Mouse (Mus musculus) ovary, postnatal 14 days (tissue): Measurements from ENCODE around the gene Thsd4.
"Not testable (repeated sequence)": the region's sequence is repeated elsewhere in the genome, so short reads cannot be mapped to it uniquely, and the experiment has no call there.

Source experiments
- DNase-seq: peaks from one replicate; pipeline ENCODE4 v3.0.0; 2022; ENCODE audit warnings: low spot score

Gene Thsd4

DNA sequence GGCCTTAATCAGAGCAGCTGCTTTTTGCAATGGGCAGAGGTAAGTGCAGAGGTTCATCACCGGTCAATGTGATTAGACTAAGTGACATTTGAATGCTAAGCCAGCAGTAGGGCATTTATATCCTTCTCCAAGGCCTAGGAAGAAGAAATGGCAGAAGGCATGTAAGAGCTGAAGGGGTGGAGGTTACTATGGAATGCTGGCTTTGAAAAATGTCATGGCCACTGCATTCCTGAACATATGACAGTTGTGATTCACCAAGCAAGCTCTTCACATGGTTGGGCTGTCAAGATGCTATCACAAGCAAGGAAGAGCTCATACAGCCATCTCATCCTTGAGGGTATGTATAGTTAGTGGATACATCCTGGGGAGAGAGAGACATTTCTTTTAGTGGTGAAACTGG lies 313.0 kb downstream of the Thsd4 start:
- no peak for DNase-seq

DNA sequence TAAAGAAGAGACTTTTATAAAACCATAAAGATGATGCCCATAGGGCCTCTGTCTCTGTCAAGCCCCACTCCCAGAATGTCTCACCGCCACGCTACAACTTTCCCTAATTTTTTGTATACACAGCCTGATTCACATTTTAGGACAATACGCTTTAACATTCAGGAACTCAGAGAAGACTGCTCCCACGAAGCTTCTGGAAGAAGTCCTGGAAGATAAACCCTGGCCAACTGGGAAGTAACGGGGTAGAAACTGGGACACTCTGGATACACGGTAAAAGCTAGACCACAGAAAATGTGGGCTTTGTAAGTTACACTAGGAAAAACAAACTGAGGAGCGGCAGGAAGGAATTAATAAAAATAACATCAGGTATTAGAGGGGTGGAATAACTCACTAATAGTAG lies 318.7 kb downstream of the Thsd4 start:
- DNase-seq: no peak

DNA sequence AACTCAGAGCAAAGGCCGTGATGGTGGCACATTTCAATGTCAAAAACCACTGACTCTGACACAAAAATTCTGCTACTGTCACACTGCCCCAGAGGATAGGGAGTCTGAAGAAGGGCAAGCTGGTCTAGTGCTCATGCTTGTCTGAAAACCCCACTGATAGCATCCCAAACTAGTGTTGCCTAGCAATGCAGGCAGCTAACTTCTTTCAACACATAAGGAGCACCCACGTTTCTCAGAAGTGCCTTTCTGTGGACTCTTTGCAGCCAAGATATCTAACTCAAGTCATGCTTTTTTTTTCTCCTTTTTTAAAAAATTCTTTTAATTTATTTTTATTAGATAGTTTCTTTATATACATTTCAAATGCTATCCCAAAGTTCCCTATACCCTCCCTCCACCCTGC lies 321.4 kb downstream of the Thsd4 start:
- no peak for DNase-seq

DNA sequence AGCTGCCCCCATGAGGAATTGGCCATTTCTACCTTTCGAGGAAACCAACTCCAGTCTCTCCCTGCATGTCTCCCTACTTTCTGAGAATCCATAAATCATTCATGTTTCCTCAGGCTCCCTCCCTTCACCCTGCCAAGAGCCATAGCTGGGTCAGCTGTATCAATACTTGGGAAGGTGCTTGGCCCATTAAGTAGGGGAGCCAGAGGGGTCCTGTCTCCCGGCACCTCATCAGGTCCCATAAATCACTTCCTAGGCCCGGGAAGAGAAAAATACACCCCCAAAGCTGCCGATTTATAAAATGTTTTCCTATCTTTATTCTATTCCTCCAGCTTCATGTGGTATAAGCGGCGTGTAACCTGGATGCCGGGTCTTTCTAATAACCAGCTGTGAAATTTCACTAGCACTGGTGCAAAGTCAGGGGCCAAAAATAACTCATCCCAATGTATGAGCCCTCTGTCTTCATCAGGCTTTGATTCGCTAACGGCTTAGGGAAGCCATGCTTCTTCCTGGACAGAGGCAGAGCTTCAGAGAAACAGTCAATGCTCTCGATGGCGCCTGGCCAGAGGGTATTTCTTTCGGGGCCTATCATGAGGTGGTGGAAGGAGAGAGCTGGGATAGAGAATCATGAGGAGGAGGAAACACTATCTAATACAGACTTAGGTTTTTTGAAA lies 323.2 kb downstream of the Thsd4 start:
- DNase-seq: no peak

DNA sequence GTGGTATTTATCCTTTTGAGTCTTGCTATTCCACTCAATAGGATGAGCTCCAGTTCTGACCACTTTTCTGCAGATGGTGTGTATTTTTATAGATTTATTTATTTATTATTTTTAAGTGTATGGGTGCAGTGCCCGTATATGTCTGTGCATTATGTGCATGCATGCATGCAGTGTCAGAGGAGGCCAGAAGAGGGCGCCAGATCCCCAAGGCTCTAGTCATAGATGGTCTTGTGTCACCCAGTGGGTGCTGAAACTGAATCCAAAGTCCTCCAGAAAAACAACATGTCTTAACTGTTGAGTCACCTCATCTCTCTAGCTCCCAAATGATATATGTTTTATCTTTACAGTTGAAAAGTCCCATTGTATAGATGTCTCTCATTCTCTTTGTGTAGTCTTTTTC lies 326.3 kb downstream of the Thsd4 start:
- DNase-seq: no peak

DNA sequence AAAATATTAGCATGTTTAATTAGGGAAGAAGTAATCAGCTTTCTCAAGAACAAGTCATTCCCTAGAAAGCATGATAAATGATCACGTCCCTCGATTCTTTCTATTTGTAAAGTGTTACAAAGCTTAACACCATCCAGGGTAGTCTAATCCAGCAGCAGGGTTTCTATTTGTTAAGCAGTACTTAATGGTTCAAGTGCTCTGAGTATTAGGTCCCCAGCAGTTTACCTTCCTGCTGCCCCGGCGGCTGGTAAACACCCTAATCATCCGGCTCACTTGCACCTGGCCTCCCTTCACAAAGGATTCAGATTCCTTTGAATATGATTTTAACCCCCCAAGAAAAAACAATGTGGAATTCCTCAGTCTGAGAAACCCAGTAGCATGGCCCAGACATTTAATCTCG lies 326.9 kb downstream of the Thsd4 start:
- no peak for DNase-seq

DNA sequence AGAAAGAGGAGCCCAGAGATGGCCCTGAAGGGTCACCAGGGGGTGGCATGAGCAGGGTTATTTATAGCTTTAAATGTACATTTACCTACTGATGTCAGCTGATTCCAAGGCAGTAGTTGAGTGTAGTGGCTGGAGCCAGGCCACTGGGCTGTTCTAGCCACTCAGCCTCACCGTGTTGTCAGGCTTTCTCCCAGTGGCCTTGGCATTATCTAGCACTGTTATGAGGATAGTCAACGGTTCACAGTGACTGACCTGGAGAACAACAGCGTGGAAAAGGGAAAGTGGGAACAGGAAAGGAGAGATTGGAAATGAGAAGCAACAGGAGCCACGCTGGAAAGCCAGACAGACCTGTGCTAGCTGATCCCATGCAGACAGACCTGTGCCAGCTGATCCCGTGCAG lies 329.5 kb downstream of the Thsd4 start:
- DNase-seq: no peak

DNA sequence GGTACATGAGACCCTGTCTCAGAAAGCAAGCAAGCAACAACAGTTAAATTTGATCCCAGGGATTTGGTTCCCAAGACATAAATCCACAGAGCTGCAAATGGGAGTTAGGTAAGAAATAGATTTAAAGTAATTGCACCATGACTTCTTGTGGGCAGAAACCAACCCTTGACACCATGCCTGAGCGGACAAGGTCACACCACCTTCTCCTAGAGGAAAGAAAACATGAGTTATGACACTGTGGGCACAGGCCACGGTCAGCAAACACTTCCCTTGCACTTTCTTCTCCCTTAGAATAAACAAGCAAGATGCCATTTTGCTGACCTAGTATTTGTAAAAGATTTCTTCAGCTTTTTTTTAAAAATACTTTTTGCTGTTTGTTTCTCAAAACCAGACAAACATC lies 334.4 kb downstream of the Thsd4 start:
- DNase-seq: no peak

DNA sequence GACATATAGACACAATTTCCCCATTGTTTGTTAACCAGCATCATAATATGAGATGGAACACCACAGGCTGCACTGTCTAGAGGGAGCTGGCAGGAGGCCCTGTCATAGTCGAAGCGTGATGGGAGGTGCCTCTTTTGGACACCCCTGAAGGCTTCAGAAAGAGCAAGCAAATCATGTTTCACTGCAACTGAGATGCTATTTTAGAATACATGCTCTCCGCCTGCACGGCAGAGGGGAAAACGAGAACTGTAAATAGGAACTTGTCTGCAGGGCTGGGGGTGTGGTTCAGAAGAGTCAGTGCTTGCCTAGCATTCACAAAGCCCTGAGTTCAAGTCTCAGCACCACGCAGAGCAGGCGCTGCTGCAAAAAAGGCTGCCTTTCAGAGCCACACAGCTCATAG lies 334.9 kb downstream of the Thsd4 start:
- DNase-seq: no peak

DNA sequence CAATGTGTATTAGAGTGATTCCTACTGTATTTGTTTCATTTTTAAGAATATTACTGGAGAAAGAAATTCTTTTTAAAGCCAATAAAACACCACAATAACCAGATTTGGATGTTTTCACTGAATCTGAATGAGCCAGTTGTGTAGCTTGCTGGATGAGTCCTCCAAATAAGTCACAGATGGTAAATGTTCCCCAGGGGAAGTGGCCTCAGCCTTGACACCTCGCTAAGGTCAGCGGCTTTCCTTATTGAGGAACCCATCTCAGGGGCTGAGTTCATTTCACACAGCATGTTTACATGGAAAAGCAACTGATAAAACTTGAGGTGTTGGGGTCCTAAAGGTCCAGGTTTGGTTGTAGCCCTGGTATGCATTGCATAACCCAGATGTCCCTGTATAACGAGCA lies 337.8 kb downstream of the Thsd4 start:
- DNase-seq: no peak

DNA sequence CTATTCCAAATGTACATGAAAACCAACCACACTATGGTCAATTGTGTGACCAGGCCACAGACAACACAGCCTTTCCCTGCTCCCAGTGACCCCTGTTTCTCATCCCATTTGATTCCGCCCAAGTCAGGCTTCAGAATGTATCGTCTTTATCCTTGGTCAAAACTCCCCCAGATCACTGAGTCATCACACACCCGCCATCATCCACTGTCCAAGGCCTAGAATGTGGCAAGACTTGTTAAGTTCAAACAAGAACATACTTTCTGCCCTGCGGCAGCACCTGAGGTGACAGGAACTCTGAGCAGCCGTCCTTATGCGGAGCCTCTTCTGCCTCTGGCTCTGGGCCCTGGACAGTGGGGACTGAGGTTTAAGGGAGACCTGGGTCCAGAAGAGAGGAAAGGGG lies 339.5 kb downstream of the Thsd4 start:
- no peak for DNase-seq

DNA sequence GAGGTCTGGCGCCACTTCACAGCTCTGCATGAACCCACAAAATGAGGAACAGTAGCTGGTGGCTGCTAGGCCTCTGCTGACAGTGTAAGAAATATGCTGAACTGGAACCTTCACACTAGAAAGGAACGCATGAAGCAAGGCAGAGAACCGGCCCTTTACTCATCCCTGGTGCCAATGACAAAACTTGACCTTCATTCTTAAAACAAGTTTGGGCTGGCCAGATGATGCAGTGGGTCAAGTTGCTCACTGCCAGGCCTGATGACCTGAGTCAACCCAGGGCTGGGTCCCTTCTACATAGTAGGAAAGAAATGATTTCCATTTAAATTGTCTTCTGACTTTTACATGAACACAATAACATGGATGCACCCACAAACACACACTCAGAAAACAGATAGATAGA lies 340.9 kb downstream of the Thsd4 start:
- DNase-seq: no peak

DNA sequence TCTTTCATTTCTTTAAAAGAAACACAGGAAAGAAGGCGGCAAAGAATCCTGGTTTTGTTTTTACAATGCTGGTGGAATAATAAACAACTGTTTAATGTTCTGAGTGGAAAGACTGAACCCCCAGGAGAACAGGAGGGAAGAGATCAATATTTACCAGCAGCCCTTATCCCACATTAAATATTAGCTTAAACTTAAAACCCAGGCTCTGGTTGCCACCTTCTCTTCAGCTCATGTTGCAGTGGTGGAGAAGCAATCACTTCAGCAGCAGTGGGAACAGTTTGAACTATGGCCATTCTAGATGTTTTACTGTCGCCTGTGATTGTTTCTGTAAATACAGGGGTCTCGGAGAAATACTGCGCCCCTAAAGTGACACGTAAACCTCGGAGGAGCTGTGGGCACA lies 341.7 kb downstream of the Thsd4 start:
- no peak for DNase-seq

DNA sequence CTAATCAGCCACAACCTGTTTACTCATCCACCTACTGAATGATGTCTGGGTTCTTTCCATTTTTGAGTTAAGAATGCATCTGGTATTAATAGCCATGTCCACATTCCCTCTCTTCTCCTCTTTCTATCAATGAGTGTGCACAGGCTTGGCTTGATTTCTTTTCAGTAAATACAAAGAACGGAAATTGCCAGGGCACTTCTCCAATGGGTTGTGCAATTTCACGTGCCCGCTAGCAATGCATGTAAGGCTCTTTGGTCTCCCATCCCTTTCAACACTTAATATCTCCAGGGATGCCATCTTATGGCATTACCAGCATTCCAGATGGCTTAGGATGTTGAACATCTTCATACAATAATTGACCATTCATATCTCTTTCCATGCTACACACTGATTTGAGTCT lies 345.5 kb downstream of the Thsd4 start:
- no peak for DNase-seq

DNA sequence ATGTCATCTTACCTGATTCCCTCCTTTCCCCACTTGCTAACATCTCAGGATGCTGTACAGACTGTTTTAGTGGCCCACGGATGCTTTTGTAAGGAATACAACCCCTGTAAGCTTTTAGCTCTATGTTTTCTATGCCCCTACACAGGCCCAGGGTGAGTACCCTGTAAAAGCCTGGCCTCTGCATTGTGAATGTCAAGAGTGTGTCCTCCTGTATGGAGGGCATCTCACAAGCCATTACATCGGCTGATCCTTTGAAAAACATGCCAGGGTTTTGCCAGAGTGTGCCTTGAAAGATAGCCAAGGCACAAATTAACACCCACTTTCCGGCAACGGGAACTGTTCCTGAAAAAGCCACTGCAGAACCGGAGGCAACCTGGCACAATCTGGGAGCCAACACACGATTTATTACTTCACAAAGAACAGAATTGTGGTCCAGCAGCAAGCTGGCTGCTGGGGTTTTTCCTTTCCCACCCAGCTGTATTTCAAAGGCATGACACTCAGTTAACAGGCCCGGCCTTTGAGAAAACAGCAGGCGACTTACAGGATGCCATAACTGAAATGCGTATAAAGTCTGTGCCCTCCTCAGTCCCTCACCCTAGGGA lies 349.3 kb downstream of the Thsd4 start:
- DNase-seq: not testable (repeated sequence)

DNA sequence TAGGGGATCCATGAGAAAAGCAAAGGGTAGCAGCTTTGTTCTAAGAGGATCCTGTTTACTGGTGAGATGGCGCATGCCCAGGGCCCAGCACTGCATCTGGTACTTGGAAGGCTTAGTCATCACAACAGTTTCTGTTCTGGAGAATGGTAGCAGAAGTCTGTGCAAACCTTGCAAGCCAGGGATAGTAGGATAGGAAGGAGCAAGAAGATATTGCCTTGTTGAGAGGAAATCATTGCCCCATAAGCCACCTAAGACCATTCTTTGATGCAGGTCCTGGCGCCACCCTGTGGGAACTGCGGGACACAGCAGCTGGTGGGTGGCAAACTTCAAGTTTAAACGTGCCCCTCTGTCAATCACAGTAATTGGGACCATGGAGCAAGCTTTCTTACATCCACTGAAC lies 354.9 kb downstream of the Thsd4 start:
- DNase-seq: no peak

DNA sequence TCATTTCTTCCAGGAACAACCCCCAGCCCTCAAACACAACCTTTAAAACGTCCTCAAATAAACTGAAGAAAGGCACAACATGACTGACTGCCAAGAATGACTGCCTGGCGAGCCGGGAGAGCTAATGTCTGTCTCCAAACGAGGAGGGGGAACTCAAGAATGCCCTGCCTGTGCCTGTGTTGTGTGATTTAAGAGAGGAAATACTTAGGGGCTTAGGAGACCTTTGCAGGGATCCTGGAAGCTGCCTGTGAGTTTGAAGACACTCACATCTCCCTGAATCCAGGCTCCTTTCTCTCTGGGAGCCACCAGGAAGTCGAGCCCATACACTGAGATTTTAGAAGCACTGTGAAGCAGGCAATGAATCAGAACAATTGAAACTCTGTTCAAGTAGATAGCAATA lies 361.0 kb downstream of the Thsd4 start:
- DNase-seq: no peak

DNA sequence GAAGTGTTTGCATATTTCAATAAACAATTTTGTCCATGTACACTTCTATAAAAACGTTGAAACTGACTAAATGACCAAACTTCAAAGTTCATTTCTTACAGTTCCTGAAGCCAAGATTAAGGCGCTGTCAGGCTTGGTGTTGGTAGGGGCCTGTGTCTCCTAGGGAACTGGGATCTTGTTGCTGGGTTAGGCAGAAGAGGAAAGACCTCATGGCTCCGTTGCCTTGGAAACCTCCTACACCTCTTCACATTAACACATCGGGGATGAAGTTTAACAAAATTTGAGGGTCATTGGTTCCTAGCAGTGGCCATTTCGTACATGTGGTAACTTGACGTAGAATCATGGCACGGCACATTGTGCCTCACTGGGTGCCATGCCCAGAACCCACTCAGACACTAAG lies 361.7 kb downstream of the Thsd4 start:
- DNase-seq: no peak

DNA sequence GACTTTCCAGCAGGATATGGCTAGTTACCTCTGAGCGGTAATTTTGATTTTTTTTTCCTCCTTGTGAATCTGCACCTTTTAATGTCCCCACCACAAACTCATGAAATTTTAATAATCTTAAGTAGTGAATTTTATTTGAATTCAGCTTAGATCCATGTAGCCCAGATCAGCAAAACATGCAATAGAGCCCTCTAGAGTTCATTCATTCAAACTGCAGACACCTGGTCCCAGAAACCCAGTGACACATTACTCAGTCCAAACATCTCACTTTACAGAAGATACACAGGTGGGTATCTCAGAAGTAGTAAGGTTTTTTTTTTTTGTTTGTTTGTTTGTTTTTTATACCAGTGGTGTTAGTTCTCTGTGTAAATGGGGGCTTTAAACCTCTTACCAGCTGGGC lies 368.9 kb downstream of the Thsd4 start:
- no peak for DNase-seq

DNA sequence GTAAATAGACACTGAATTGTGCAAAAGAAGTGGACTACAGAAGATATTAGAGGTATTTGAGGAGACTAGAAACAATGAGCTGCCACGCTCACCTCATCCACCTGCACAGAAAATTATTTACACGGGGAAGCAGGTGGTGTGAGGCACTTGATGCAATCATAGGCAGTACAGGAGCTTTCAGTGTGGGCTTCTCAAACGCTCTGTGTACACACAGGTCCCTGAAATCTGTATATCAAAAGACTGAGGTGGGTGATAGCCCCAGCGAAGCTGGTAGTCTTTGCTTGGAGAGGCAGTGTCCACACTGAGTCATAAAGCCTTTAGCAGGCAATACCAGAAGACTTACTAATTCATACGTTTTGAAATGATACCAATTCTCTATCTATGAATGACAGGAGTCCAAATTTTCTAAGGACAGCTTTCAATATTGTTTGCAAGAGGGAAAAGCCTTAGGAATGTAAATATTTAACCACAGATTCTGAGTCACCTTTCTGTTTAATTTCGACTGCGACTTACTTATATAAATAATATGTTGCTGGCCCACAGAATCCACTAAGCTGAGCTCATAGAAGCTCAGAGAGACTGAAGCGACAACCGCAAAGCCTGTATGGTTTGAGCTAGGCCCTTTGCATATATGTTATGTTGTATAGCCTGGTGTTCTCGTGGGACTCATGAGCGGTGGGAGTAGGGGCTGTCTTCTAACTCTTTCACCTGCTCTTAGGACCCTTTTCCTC lies 369.8 kb downstream of the Thsd4 start:
- DNase-seq: no peak

DNA sequence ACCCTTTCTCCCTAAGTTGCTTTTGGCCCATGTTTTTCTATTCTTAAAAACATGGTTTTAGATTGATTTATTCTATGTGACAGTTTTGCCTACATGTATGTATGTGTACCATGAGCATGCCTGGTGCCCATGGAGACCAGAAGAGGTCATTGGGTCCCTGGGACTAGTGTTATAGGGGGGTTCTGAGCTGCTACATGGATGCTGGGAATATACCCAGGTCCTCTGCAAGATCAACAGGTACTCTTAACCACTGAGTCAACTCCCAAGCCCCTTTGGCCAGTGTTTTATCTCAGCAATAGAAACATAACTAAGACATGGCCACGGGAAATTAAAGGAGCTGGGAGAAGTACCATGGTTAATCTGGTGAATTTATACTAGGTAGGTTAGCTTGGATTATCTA lies 371.3 kb downstream of the Thsd4 start:
- no peak for DNase-seq

DNA sequence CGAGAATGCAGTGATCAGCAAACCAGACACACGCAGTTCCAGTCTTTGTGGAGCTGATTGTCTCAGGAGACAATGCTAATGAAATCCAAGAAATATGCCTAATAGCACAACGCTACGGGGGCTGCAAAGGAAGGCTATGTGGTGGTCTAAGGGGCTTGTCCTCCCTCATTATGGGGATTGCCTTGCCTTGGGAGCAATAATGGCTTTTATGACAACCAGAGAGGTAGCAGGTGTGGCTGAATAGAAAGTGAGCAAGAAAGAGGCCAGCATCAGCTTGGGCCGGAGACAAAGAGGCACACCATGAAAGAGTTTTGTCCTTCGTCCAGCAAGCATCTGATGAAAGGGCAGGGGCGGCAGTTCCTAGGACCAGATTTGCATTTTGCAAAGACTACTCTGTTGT lies 372.9 kb downstream of the Thsd4 start:
- no peak for DNase-seq

DNA sequence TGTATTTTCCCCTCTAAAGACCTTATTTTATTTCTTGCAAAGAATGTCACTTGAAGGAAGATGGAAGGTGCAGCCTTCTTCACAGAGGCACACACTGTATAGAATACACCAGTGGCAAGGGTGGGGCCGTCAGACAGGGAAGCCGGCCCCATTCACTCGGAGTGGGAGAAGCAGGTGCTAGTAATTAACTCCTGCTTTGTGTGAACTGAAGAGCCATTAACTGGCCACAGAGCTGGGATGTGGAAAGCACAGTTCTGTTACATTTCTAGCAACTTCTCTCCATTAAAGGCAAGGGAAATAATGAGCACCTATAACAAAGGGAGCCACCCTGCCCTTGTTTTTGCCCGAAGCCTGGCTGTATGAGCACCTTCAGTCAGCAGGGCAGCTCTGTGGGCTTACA lies 374.4 kb downstream of the Thsd4 start:
- DNase-seq: no peak

DNA sequence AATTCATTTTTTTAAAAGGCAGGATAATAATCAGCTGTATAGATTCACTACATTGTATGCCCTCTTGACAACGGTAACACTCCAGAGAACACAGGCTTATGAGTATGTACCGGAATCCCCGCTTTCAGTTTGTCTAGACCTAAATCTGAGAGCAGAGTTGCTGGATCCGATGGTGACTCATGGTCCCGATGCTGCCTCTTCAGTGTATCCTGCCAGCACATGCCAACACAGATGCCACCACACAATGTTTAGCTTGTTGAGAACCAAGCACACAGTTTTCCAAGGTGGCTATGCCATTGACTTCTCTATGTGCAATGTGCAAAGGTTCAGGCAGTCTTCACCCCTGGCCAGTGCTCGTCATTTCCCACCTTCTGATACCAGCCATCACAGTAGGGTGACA lies 378.0 kb downstream of the Thsd4 start:
- DNase-seq: no peak
